Mouse (Mus musculus): ENCODE data around the gene Dgki.

- TF ChIP-seq CTCF (IDR thresholded peaks at IDR 0.05; ENCODE audit: control insufficient read depth, insufficient read depth, insufficient read length) (no peak), USF1 (IDR thresholded peaks at IDR 0.05; ENCODE audit: low read depth) (no peak), MAX (IDR thresholded peaks at IDR 0.05) (no peak), MYOG (IDR thresholded peaks at IDR 0.05; ENCODE audit: control insufficient read depth, extremely low read depth, insufficient read length) (no peak), CEBPB (IDR thresholded peaks at IDR 0.05; ENCODE audit: low read depth) (no peak), MYOD1 (IDR thresholded peaks at IDR 0.05; ENCODE audit: control insufficient read depth, insufficient read length, low read depth) (no peak), FOSL1 (IDR thresholded peaks at IDR 0.05; ENCODE audit: insufficient read depth, low read length, poor library complexity, severe bottlenecking) (no peak)
These were observed 339.3 kb downstream of the Dgki start for GRCm38 (mm10) chr6:36960658-36961057.
